Mouse (Mus musculus) megakaryocyte-erythroid progenitor cell, adult 5-6 weeks (primary cell): ENCODE data around the gene Olfr398. TPM values are rescaled to one million over a fixed set of nuclear protein-coding genes. Genes with fewer than 3 reads are reported as not detected.

Source experiments
- ATAC-seq: replicated peaks from 2 replicates; pipeline ENCODE4 v1.8.0; 2016; ENCODE audit warnings: mild to moderate bottlenecking, inconsistent platforms; ENCODE audit not compliant: severe bottlenecking, poor library complexity, low FRiP score, low TSS enrichment
- total RNA-seq, 2 experiments: library from RNA; stranded (forward) in 1 of 2; stranded (reverse) in 1 of 2; fragments of 200-1000, 215-1000 nt in 1 of 2; fragments of >200 nt in 1 of 2; fragmentation: Nextera tagmentation in 1 of 2; gene quantifications; 2 replicates each; pipeline ENCODE4 v1.2.3; 2014 to 2017

The Olfr398 gene
- total RNA-seq (2014; fragmentation: Nextera tagmentation) = not detected in 2 replicates
- total RNA-seq (2017) = not detected in 2 replicates

DNA sequence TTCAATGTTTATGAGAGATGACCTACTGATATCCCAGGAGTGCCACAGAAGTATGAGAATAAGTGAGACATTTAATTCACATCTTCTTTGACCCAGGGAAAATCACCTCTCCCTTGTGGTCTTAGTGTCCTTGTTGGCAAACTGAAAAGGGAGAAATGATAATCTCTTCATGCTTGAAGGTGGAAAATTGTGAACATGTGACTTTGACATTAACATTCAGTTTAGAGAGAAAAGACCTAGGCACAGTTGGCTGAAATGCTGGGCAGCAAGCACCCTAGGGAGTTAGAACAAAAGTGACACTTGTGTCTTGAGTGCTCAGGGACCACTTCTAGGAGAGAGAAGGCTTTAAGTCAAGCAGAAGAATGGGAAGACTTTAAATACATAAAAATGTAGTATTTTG is at the start of gene Olfr398:
TSS of gene Olfr398 (minus strand) at position 101 of the 400 bp plus-strand sequence.
- ATAC-seq = no peak

DNA sequence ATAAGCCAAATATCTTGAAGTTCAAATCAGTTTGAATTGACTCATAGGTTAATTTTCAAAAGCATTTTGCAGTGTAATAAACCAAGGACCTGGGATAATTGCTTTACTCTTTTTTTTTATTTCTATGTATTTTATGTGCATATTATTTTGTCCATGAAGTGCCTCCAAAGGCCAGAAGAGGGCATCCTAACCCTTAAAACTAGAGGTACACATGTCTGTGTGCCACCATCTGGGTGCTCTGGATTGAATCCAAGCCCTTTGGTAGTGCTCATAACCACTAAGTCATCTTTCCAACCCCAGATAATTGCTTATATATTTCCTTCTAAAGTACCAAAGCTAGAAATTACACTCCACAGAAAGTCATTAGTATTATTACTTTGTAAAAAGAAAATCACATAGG is 2.9 kb upstream of the Olfr398 start:
- no peak for ATAC-seq

DNA sequence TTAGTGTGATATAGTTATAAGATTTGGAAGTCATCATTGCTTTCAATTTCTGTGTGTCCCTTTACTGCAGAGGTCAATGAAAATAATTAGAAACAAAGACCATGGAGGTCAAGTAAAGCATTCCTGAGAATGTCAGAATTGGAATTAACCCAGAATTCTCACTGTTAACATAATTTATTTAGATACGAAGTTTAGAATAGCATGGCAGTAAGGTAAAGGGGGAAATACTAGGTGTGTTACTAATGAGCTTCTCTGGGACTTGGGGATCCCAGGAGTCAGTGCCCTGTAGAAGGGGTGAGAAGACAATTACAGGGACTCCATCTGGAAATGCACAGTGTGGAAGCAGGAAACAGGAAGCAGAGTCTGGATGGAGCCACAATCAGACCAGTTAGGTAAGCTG is 29.7 kb downstream of the Olfr398 start, which contains the start of gene Olfr397:
TSS of gene Olfr397 (plus strand) at position 301 of the 400 bp plus-strand sequence.
- ATAC-seq = no peak

DNA sequence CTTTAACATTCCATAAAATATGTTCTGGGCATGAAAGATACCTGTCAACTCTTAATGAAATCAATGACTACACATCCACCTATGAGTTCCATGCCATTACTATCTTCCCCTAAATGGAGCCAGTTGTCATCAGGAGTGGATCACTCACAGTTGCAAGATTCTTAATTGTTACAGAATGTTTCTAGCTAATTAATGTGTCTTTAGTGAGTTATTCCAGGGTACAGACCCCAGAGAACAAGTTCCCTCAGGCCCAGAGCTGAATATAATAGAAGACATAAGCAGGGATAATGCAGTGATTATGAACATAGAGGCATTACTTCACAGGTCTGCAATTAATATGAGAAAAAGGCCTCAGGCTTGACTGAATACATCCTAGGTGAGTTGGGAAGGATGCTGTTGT is 53.8 kb downstream of the Olfr398 start, which contains the start of gene Olfr23:
TSS of gene Olfr23 (plus strand) at position 301 of the 400 bp plus-strand sequence.
- no peak for ATAC-seq

Other genes starting within 250 kb of the Olfr398 start
- gene Olfr389, start 209.7 kb downstream of the Olfr398 start, total RNA-seq (2014; fragmentation: Nextera tagmentation) = not detected in 2 replicates
- not detected in 2 replicates for gene Olfr389, start 209.7 kb downstream of the Olfr398 start, total RNA-seq (2017)
- not detected in 2 replicates for gene Olfr390, start 207.4 kb downstream of the Olfr398 start, total RNA-seq (2014; fragmentation: Nextera tagmentation)
- not detected in 2 replicates for gene Olfr390, start 207.4 kb downstream of the Olfr398 start, total RNA-seq (2017)
- gene Olfr391-ps, start 187.4 kb downstream of the Olfr398 start, total RNA-seq (2014; fragmentation: Nextera tagmentation) = not detected in 2 replicates
- not detected in 2 replicates for gene Olfr391-ps, start 187.4 kb downstream of the Olfr398 start, total RNA-seq (2017)
- gene Olfr392, start 173.4 kb downstream of the Olfr398 start, total RNA-seq (2014; fragmentation: Nextera tagmentation) = not detected in 2 replicates
- not detected in 2 replicates for gene Olfr392, start 173.4 kb downstream of the Olfr398 start, total RNA-seq (2017)
- not detected in 2 replicates for gene Olfr393, start 139.0 kb downstream of the Olfr398 start, total RNA-seq (2014; fragmentation: Nextera tagmentation)
- not detected in 2 replicates for gene Olfr393, start 139.0 kb downstream of the Olfr398 start, total RNA-seq (2017)
- gene Olfr394, start 99.6 kb downstream of the Olfr398 start, total RNA-seq (2014; fragmentation: Nextera tagmentation) = not detected in 2 replicates
- gene Olfr394, start 99.6 kb downstream of the Olfr398 start, total RNA-seq (2017) = not detected in 2 replicates
- gene Olfr395, start 81.1 kb downstream of the Olfr398 start, total RNA-seq (2014; fragmentation: Nextera tagmentation) = not detected in 2 replicates
- not detected in 2 replicates for gene Olfr395, start 81.1 kb downstream of the Olfr398 start, total RNA-seq (2017)
- gene Olfr23, start 53.7 kb downstream of the Olfr398 start, total RNA-seq (2014; fragmentation: Nextera tagmentation) = not detected in 2 replicates
- not detected in 2 replicates for gene Olfr23, start 53.7 kb downstream of the Olfr398 start, total RNA-seq (2017)
- not detected in 2 replicates for gene Olfr397, start 29.6 kb downstream of the Olfr398 start, total RNA-seq (2014; fragmentation: Nextera tagmentation)
- not detected in 2 replicates for gene Olfr397, start 29.6 kb downstream of the Olfr398 start, total RNA-seq (2017)
- gene Olfr139, start 66.1 kb upstream of the Olfr398 start, total RNA-seq (2014; fragmentation: Nextera tagmentation) = not detected in 2 replicates
- gene Olfr139, start 66.1 kb upstream of the Olfr398 start, total RNA-seq (2017) = not detected in 2 replicates
- gene Olfr399, start 66.2 kb upstream of the Olfr398 start, total RNA-seq (2014; fragmentation: Nextera tagmentation) = not detected in 2 replicates
- not detected in 2 replicates for gene Olfr399, start 66.2 kb upstream of the Olfr398 start, total RNA-seq (2017)
- gene Zfp616, start 79.5 kb upstream of the Olfr398 start, total RNA-seq (2014; fragmentation: Nextera tagmentation) = not detected in 2 replicates
- not detected in 2 replicates for gene Zfp616, start 79.5 kb upstream of the Olfr398 start, total RNA-seq (2017)
- gene Olfr401, start 123.3 kb upstream of the Olfr398 start, total RNA-seq (2014; fragmentation: Nextera tagmentation) = not detected in 2 replicates
- gene Olfr401, start 123.3 kb upstream of the Olfr398 start, total RNA-seq (2017) = not detected in 2 replicates
- not detected in 2 replicates for gene Olfr402, start 163.1 kb upstream of the Olfr398 start, total RNA-seq (2014; fragmentation: Nextera tagmentation)
- gene Olfr402, start 163.1 kb upstream of the Olfr398 start, total RNA-seq (2017) = not detected in 2 replicates
- gene Olfr403, start 195.8 kb upstream of the Olfr398 start, total RNA-seq (2014; fragmentation: Nextera tagmentation) = not detected in 2 replicates
- gene Olfr403, start 195.8 kb upstream of the Olfr398 start, total RNA-seq (2017) = not detected in 2 replicates
- not detected in 2 replicates for gene Olfr43, start 221.0 kb upstream of the Olfr398 start, total RNA-seq (2014; fragmentation: Nextera tagmentation)
- not detected in 2 replicates for gene Olfr43, start 221.0 kb upstream of the Olfr398 start, total RNA-seq (2017)